Mouse (Mus musculus) gastrocnemius, adult 2 months (tissue): Measurements from ENCODE around the gene Prkag2. TPM values are rescaled to one million over a fixed set of nuclear protein-coding genes. Genes with fewer than 3 reads are reported as not detected.
"Not testable (repeated sequence)": the region's sequence is repeated elsewhere in the genome, so short reads cannot be mapped to it uniquely, and the experiment has no call there.

Experiments
- DNase-seq: peaks from one replicate; pipeline ENCODE4 v3.0.0; 2022
- H3K27ac ChIP-seq: fragments of 200-600 bp; 2 replicates; pipeline ENCODE4 v1.8.1; 2022; ENCODE audit warnings: mild to moderate bottlenecking
- H3K4me3 ChIP-seq: fragments of 200-600 bp; 2 replicates; pipeline ENCODE4 v1.8.1; 2022; ENCODE audit warnings: mild to moderate bottlenecking, moderate library complexity
- CTCF ChIP-seq: fragments of 200-600 bp; IDR thresholded peaks from 2 replicates; pipeline ENCODE4 v1.8.1; 2022; ENCODE audit warnings: antibody characterized with exemption, mild to moderate bottlenecking, moderate library complexity
- intact Hi-C: fragments of 180-260 bp; cut with DNase I; formaldehyde crosslinking; loops from one replicate; pipeline ENCODE4 v1.15.1; 2025
- total RNA-seq, 2 experiments: library from RNA; stranded (reverse); gene quantifications; 2 replicates each; pipeline ENCODE4 v1.2.3; 2021

Prkag2 gene
- total RNA-seq, 2 experiments from 2014 or later, result 10.7 to 11.0 TPM

DNA sequence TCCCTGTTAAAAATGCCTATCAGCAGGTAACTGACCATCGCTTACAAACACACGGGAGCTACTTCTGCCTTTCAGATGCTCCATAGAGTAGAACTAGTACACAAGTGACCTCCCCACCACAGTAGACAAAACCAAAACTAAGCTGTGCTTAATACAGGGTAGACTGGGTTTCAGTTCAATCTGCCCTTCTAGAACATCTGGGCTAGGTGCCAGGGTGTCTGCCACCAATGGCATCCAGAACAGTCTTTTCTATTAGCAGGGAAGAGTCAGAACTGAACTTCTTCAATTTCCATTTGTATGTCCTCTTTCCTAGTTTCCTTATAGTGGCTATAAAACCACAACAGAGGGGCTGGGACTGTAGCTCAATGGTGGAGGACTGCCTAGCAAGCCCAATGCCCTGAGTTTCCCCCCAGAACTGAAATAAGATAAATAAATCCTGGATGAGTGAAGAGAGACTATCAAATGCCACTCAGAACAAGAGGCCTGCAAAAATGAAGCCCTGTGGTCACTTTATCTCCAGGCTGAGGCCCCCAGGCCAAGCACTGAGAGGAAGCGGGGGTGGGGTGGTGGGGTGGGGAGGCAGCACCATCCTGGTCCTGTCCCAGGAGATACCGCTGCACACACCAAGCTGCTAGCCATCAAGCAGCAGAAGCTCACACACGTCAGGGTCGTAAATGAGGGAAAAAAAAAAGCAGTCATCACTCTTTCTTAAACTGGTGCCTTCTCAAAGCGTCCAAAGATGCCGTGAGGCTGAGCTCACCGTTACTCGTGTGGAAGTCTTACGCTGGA lies 222.4 kb downstream of the Prkag2 start:
- no peak for TF ChIP-seq CTCF
- DNase-seq, result no peak
- no peak overlapping the region for H3K27ac ChIP-seq
- no peak overlapping the region for H3K4me3 ChIP-seq
- intact Hi-C loops, result no loop called here

DNA sequence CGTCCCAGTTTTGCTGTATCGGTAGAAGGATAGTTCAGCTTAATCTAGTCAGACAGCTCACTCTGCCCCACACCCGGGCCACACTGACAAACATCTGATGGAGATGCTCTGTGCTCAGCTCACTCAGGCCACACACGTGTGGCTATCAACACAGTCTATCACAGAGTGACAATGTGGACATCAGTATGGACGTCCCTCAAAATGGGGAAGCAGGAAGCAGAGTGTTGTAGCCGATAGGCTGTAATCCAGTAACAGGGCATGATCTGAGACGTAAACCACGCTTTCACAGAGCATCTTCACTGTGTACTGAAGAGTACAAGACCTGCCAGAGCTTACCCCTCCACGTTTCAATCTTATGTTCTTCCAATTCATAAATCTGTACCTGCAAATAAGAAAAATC lies 223.8 kb downstream of the Prkag2 start:
- H3K27ac ChIP-seq, result no peak overlapping the region
- TF ChIP-seq CTCF, result no peak
- no peak for DNase-seq
- H3K4me3 ChIP-seq, result no peak overlapping the region
- intact Hi-C loops, result no loop called here

DNA sequence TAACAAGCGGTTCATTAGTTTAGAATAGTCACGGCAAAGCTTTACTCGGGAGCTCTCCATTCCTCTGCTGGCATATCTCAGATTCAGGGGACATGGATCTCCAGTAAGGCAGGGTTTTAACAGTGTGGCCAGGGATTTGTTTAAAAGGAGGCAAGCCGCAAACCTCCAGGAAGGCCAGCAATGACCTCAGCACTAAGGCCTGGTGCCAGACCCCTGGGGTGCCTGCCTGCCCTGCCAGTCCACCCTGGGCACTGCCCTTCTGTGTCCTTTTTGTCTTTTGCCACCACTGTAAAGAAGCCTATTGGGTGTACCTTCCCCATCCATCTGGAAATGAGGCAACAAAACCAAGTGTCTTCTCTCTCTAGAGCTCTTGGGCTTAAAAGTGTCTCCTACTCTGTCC lies 226.3 kb downstream of the Prkag2 start:
- no peak overlapping the region for H3K27ac ChIP-seq
- DNase-seq, result peak; percentile 50
- TF ChIP-seq CTCF, result no peak
- no peak overlapping the region for H3K4me3 ChIP-seq
- intact Hi-C loops, result no loop called here

DNA sequence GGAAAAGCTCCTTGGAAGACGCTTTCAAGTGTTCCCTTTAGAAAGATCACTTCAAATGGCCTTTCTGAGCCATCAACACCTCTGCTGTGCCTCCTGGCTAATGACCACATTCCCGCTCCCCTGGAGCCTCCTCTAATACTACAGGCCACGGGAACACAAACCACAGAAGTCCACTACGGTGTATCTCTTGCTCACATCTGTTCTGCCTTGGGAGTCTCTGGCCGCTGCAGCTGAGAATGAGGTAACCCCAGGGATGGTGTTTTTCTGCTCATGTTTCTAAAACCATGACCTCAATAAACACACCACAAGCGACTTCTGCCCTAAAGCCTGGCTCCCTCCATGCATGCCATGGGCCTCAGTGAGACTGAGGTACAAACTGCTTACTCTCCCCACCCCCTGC lies 227.2 kb downstream of the Prkag2 start:
- Histone ChIP-seq H3K4me3 (no peak overlapping the region), H3K27ac (no peak overlapping the region)
- no peak for TF ChIP-seq CTCF
- intact Hi-C loops, result no loop called here
- DNase-seq, result no peak

DNA sequence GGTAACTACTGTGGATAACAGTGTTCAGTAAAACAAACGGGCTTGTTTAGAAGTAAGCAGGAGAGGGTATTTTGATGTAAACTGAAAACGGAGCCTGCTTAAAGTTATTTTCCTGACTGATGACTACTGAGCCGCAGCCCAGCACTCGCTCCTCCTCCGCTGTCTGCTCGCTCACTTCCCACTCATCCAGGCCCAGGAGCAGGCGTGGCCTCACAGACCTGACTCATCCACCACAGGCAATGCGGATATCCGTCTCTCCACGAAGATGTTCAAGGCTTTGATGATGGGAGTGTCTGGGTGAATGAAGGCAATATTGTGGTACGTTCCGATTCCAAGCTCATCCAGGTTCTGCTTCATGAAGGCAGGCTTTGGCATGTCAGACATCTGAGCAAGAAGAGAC lies 229.2 kb downstream of the Prkag2 start:
- H3K4me3 ChIP-seq, result no peak overlapping the region
- 0 out of 2 replicates have a peak overlapping the region, but pooled peaks have one; percentile 4 for H3K27ac ChIP-seq
- peak; percentile 40 for DNase-seq
- intact Hi-C loops, result no loop called here
- no peak for TF ChIP-seq CTCF

DNA sequence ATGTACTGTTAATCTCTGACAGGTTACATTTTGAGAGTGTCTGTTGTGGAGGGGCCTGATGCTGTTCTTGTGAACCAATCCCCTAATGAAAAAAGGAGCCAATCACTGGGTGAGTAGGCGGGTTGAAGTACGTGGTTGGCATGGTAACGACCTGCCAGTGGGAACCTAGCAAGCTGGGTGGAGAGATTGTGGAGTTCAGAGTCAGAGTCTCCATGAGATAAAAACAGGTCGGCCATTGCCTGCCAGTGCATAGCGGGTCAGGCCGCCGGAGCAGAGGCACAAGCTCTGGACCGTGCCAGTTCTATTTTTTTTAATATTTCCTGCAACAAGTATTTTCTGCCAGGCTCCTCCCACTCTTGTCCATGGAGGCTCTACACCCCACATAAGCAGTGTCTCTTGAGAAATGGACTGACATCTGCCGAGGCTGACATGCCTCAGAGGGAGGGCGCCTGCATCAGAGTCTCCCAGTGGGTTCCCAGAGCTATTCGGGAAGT lies 230.6 kb downstream of the Prkag2 start:
- DNase-seq, result no peak
- TF ChIP-seq CTCF, result no peak
- intact Hi-C loops, result no loop called here
- Histone ChIP-seq H3K4me3 (no peak overlapping the region), H3K27ac (peak overlapping the region; percentile 49; the same call in 1 of the 2 replicates)

DNA sequence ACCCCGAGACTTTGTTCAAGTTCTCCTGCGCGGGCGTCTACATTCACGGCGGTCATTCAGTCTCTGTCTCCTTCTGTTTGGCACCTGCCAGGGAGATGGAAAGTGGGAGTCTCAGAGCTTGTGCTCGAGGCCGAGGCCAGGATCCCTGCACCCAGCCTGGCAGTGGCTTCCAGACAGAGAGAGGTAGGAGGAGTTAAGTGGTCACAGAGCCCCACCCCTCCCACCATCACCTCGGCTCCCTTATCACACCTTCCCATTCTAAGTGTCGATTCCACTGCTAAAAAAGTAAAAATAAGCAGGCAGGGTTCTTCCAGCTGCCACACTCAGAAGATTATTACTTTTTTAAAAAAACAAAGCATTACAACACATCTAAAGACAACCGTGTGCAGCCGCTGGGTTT lies 236.6 kb downstream of the Prkag2 start:
- intact Hi-C loops, result no loop called here
- TF ChIP-seq CTCF, result no peak
- H3K4me3 ChIP-seq, result no peak overlapping the region
- no peak for DNase-seq
- H3K27ac ChIP-seq, result no peak overlapping the region

DNA sequence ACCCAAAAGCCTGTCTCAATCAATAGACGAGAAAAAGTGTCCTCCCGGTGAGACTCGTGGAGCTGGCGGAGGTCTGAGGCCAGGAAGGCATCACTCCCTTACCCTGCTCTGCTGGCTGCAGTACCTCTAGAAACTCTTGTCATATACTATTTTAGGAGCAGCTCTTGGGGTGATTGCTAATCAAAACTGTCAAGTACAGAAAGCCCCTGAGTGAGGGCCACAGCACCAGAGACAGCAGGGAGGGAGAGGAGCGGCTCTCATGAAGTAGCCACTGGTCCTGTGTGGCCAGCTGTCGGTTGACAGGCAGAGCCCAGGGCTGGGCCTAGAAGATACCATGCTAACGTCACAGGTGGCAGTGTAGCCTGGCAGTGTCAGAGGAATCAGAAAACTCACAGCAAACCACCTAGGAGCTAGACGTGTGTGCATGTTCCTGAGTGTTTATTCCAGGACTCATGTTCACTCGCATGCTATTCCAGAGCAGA lies 239.0 kb downstream of the Prkag2 start:
- no peak for DNase-seq
- intact Hi-C loops, result no loop called here
- Histone ChIP-seq H3K27ac (no peak overlapping the region), H3K4me3 (no peak overlapping the region)
- no peak for TF ChIP-seq CTCF

DNA sequence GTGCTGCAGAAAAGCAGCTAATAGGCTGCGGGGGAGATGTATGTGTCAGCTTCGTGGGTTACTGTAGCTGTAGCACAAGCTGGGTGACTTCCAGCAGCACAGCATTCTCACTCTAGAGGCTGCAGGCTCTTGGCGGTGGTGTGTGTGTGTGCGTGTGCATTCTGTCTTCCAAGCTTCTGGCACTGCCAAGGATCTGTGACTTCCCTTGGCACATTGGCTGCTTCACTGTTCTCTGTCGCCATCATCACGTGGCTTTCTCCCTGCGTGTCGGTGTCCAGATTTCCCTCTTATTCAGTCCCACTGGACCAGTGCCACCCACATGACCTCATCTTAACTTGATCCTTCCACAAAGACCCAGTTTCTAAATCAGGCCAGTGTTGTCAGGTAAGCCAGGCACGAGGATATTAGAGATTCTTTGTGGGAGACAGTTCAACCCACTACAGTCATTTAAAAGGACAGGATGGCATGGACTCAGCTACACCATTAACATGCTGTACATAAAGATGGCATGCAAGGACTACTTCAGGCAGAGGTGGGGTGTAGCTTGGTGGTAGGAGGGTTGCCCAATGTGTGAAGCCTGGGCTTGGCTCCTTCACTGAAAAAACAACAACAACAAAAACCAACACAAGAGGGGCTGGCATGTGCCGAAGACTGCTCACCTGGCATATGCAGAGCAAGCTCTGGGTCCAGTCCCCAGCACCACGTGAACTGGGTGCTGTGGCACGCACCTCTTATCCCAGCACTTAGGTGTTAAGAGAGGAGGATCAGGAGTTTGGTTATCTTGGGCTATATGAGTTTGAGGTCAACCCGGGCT lies 239.6 kb downstream of the Prkag2 start:
- 0 out of 2 replicates have a peak overlapping the region, but pooled peaks have one; percentile 9 for H3K4me3 ChIP-seq
- intact Hi-C loops, result no loop called here
- DNase-seq, result peak; percentile 64
- no peak for TF ChIP-seq CTCF
- H3K27ac ChIP-seq, result no peak overlapping the region; the same call in 1 of the 2 replicates

DNA sequence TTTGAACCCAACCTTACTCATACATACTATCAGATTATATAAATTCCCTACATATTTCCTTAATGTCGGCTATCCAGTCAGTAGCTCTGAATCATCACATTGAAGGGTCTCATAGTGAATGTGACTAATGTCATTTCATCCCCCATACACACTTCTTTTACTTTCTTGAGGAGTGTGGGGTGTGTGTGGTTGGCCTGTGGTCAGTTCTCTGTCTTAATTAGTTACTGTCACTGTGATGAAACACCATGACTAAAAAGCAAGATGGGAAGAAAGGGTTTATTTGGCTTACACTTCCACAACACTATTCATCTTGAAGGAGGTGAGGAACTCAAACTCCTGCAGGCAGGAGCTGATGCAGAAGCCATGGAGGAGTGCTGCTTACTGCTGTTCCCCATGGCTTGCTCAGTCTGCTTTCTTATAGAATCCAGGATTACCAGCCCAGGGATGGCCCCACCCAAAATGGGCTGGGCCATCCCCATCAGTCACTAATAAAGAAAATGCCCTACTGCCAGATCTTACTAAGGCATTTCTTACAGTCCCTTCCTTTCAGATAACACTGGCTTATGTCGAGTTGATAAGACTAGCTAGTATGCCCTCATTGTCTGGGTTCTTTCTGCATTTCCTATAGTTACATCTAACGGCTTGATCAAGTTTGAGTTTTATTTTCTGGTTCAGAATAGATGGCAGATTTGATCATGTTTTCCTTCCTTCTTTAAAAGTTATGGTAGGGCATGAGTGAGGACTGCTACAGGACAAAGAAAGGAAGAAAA lies 240.5 kb downstream of the Prkag2 start:
- no peak for DNase-seq
- H3K4me3 ChIP-seq, result no peak overlapping the region
- H3K27ac ChIP-seq, result no peak overlapping the region
- TF ChIP-seq CTCF, result no peak
- intact Hi-C loops, result no loop called here

DNA sequence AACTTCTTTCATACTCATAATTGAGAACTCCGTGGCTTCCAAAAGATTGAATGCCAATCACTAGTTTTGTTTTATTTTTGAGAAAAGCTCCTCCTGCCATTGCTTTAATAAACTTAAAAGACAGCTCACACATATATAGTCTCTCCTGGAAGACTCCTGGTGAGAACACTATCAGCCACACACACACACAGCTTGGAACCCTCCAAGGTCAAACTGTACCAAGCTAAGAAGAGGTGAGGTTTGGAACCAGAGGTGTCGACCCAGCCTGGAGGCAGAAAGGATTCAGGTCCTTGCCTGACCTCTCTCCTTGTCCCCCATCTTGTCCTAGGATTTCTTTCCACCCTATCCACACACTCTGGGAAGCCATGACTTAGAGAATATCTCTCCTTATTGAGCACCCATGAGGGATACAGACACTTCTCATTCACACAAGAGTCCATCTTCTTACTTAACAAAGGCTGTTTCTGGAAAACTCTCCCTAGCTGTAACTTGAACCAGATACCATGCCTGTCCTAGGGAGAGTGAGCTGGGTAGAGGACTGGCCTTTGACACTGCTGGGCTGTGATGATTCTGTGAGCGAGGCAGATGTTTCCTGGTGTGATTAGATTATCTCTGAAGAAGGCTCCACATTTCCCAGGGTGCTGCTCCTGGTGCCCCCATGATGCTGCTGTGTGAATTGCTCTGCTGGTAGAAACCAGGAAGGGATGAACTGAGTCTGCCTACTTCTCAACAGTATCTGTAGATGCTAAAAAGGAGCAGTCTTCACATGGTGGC lies 245.4 kb downstream of the Prkag2 start:
- DNase-seq, result no peak
- intact Hi-C loops, result no loop called here
- Histone ChIP-seq H3K4me3 (no peak overlapping the region), H3K27ac (no peak overlapping the region)
- no peak for TF ChIP-seq CTCF

DNA sequence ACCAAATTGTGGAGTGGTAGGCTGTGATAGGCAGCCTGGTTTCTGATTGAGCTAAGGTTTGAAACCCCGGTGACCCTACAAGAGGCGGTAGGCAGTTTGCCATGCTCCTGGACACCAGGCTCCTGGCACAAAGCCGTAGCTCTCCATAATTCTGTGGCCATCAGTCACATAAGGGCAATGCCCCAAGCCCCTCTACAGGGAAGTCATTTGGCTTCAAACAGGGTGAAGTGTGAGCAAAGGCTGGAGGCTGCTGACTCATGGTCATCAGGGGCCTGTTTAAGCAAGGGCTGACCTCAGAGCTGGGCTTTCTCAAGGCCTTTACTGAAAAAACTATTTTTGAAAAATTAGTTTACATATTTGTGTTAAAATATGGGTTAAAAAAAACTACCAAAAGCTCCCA lies 246.2 kb downstream of the Prkag2 start:
- TF ChIP-seq CTCF, result no peak
- no peak overlapping the region for H3K4me3 ChIP-seq
- no peak overlapping the region for H3K27ac ChIP-seq
- intact Hi-C loops, result no loop called here
- peak; percentile 33 for DNase-seq

DNA sequence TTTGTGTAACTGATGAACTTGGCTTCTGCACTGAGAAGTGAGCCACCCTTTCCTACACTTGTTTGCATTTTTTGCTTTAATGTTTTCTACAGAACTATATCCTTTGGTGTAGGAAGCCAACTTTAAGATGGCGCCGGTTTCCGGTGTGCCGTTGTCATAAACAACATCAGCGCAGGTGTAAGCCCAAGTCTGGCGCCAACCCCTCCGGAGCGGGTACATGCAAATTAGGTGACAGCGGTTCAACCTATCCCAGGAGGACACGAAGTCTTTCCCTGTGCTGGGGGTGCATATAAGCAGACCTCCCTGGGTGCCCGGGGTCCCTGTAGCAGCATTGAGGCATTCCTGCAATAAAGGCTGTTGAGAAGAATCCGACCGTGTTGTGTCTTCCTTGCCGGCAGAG lies 252.2 kb downstream of the Prkag2 start:
- intact Hi-C loops, DNase-seq, H3K27ac ChIP-seq, H3K4me3 ChIP-seq: not testable (repeated sequence)
